Mouse (Mus musculus): ENCODE measurements around the gene Sox13. TPM values are rescaled to one million over a fixed set of nuclear protein-coding genes. Genes with fewer than 3 reads are reported as not detected.

Gene Sox13
- total and polyA plus RNA-seq, 2 experiments from 2014 or later, result 3.3 to 13.1 TPM

DNA sequence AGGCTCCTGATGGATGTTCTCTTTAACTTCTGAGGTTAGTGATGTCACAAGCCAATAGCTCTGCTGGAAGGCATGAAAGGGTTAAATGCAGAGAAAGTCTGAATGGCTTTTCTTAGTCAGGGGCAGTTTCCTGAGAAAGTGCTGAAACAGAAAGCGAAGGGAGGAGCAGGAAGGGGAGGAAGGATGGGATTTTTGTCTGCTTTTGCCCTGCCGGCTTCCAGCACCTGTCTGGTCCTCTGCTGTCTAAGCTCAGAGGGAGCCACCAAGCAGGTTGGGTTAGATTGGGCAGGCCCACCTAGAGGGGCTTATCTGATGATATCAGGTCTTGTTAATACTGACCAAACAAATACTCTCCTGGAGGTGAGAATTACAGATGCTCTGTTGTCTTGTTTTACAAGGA lies 8.4 kb upstream of the Sox13 start:
- Histone ChIP-seq H3K4me1 (ENCODE audit: insufficient read depth, low read length) (peaks cover 5% of the 10 kb centered on the region; the same call in 1 of the 2 replicates), H3K9ac (replicated peaks; ENCODE audit: low read length) (no peak overlapping the region), H3K27ac (no peak overlapping the region), H3K9me3 (ENCODE audit: low read length) (no peaks in the 10 kb centered on the region; the same call in 1 of the 2 replicates), H3K4me3 (ENCODE audit: low read length) (no peak overlapping the region), H3K36me3 (ENCODE audit: insufficient read depth, low read length) (no peaks in the 10 kb centered on the region), H3K27me3 (ENCODE audit: insufficient read depth, low read length) (no peaks in the 10 kb centered on the region), H3K4me2 (ENCODE audit: low read depth, low read length) (no peak overlapping the region)
- no peak for DNase-seq (ENCODE audit: low spot score)
- no peak for ATAC-seq
- TF ChIP-seq CTCF (IDR thresholded peaks at IDR 0.05; ENCODE audit: low read depth), result no peak
- WGBS, result 36% methylated on average over 2 of the region's 2 CpGs

GRCm38 (mm10) chr1:133431133-133431532 lies 7.0 kb upstream of the Sox13 start:
- WGBS, result 94% methylated on average over 2 of the region's 2 CpGs
- Histone ChIP-seq H3K4me3 (ENCODE audit: low read length) (no peak overlapping the region), H3K9me3 (ENCODE audit: low read length) (no peaks in the 10 kb centered on the region; the same call in 1 of the 2 replicates), H3K4me2 (ENCODE audit: low read depth, low read length) (no peak overlapping the region), H3K27ac (no peak overlapping the region), H3K9ac (replicated peaks; ENCODE audit: low read length) (no peak overlapping the region), H3K27me3 (ENCODE audit: insufficient read depth, low read length) (no peaks in the 10 kb centered on the region), H3K36me3 (ENCODE audit: insufficient read depth, low read length) (no peaks in the 10 kb centered on the region), H3K4me1 (ENCODE audit: insufficient read depth, low read length) (peaks cover 5% of the 10 kb centered on the region; the same call in 1 of the 2 replicates)
- TF ChIP-seq CTCF (IDR thresholded peaks at IDR 0.05; ENCODE audit: low read depth), result no peak
- no peak for DNase-seq (ENCODE audit: low spot score)
- no peak for ATAC-seq

GRCm38 (mm10) chr1:133424547-133425140 lies 467 bp upstream of the Sox13 start:
- Histone ChIP-seq H3K4me2 (ENCODE audit: low read depth, low read length) (peak overlapping the region; percentile 100), H3K27ac (no peak overlapping the region), H3K27me3 (ENCODE audit: insufficient read depth, low read length) (no peaks in the 10 kb centered on the region), H3K9me3 (ENCODE audit: low read length) (no peaks in the 10 kb centered on the region; the same call in 1 of the 2 replicates), H3K36me3 (ENCODE audit: insufficient read depth, low read length) (no peaks in the 10 kb centered on the region), H3K4me3 (ENCODE audit: low read length) (peak overlapping the region; percentile 75), H3K9ac (replicated peaks; ENCODE audit: low read length) (no peak overlapping the region), H3K4me1 (ENCODE audit: insufficient read depth, low read length) (no peaks in the 10 kb centered on the region)
- WGBS, result 61% methylated on average over 4 of the region's 4 CpGs
- DNase-seq (ENCODE audit: low spot score) (no peak), ATAC-seq (no peak)
- no peak for TF ChIP-seq CTCF (IDR thresholded peaks at IDR 0.05; ENCODE audit: low read depth)

GRCm38 (mm10) chr1:133423166-133423542 lies 1.0 kb downstream of the Sox13 start:
- WGBS, result under 1% methylated on average over 31 of the region's 31 CpGs

GRCm38 (mm10) chr1:133422615-133423161 lies 1.5 kb downstream of the Sox13 start:
- peak overlapping the region; percentile 65 for H3K9ac ChIP-seq (replicated peaks; ENCODE audit: low read length)
- DNase-seq (ENCODE audit: low spot score), result peak; percentile 57
- no peak for TF ChIP-seq CTCF (IDR thresholded peaks at IDR 0.05; ENCODE audit: low read depth)
- H3K9me3 ChIP-seq (ENCODE audit: low read length), result no peaks in the 10 kb centered on the region
- ATAC-seq, result peak; percentile 24; the same call in 1 of the 2 replicates
- peak overlapping the region; percentile 79; the same call in 1 of the 2 replicates for H3K27ac ChIP-seq
- peak overlapping the region; percentile 75 for H3K4me3 ChIP-seq (ENCODE audit: low read length)
- H3K4me2 ChIP-seq (ENCODE audit: low read depth, low read length), result peak overlapping the region; percentile 100
- H3K27me3 ChIP-seq (ENCODE audit: insufficient read depth, low read length), result no peaks in the 10 kb centered on the region
- no peaks in the 10 kb centered on the region for H3K4me1 ChIP-seq (ENCODE audit: insufficient read depth, low read length)
- H3K36me3 ChIP-seq (ENCODE audit: insufficient read depth, low read length), result no peaks in the 10 kb centered on the region
- WGBS, result under 1% methylated on average over 29 of the region's 29 CpGs

More at GRCm38 (mm10) chr1:133423166-133423542, 1.0 kb downstream of the Sox13 start:
- H3K9me3 ChIP-seq (ENCODE audit: low read length), result no peaks in the 10 kb centered on the region
- TF ChIP-seq CTCF (IDR thresholded peaks at IDR 0.05; ENCODE audit: low read depth), result no peak
- DNase-seq (ENCODE audit: low spot score), result no peak
- no peaks in the 10 kb centered on the region for H3K27me3 ChIP-seq (ENCODE audit: insufficient read depth, low read length)
- peak overlapping the region; percentile 65 for H3K9ac ChIP-seq (replicated peaks; ENCODE audit: low read length)
- no peaks in the 10 kb centered on the region for H3K4me1 ChIP-seq (ENCODE audit: insufficient read depth, low read length)
- H3K4me3 ChIP-seq (ENCODE audit: low read length), result peak overlapping the region; percentile 75
- peak overlapping the region; percentile 79 for H3K27ac ChIP-seq
- no peaks in the 10 kb centered on the region for H3K36me3 ChIP-seq (ENCODE audit: insufficient read depth, low read length)
- peak overlapping the region; percentile 100 for H3K4me2 ChIP-seq (ENCODE audit: low read depth, low read length)
- ATAC-seq, result peak; percentile 13; the same call in 1 of the 2 replicates

DNA sequence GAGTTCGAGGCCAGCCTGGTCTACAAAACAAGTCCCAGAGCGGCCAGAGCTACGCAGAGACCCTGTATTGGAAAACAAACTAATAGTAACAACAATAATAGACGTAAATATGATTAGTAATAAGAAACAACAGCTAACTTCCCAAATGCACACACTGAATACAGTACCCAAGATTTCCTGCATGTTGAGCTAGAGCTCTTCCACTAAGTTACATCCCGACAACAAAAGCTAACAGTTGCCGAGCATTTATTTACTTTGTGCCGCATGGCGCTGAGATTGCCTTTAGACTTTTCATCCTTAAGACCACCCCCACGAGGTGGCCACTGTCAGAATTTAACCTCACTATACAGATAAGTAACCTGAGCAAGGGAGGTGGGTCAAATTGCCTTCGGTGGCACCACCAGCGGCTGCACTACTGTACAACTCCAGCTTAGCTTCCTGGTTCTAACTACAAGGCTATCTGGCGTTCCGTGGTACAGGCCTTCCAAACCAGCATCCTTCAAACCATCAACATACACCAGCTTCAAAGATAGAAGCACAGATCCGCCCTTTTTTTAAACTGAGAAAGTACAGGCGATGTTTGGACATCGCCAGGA lies 2.1 kb downstream of the Sox13 start:
- Histone ChIP-seq H3K9me3 (ENCODE audit: low read length) (no peaks in the 10 kb centered on the region), H3K27me3 (ENCODE audit: insufficient read depth, low read length) (no peaks in the 10 kb centered on the region), H3K4me1 (ENCODE audit: insufficient read depth, low read length) (no peaks in the 10 kb centered on the region), H3K36me3 (ENCODE audit: insufficient read depth, low read length) (no peaks in the 10 kb centered on the region), H3K9ac (replicated peaks; ENCODE audit: low read length) (no peak overlapping the region), H3K4me2 (ENCODE audit: low read depth, low read length) (peak overlapping the region; percentile 100), H3K4me3 (ENCODE audit: low read length) (peak overlapping the region; percentile 75), H3K27ac (peak overlapping the region; percentile 79; the same call in 1 of the 2 replicates)
- ATAC-seq, result no peak
- TF ChIP-seq CTCF (IDR thresholded peaks at IDR 0.05; ENCODE audit: low read depth), result peak; percentile 48
- peak; percentile 37 for DNase-seq (ENCODE audit: low spot score)
- 27% methylated on average over 16 of the region's 16 CpGs for WGBS
